Mouse (Mus musculus) B cell, adult 67 days (primary cell): ENCODE data around the gene Msh6. TPM values are rescaled to one million over a fixed set of nuclear protein-coding genes. Genes with fewer than 3 reads are reported as not detected.

Source experiments
- total RNA-seq, 2 experiments: library from RNA; stranded (reverse); gene quantifications; 4 replicates each; pipeline ENCODE4 v1.2.4; 2023

Msh6 gene
- total RNA-seq = 10 to 100 TPM; 28.1 to 30.9 TPM

DNA sequence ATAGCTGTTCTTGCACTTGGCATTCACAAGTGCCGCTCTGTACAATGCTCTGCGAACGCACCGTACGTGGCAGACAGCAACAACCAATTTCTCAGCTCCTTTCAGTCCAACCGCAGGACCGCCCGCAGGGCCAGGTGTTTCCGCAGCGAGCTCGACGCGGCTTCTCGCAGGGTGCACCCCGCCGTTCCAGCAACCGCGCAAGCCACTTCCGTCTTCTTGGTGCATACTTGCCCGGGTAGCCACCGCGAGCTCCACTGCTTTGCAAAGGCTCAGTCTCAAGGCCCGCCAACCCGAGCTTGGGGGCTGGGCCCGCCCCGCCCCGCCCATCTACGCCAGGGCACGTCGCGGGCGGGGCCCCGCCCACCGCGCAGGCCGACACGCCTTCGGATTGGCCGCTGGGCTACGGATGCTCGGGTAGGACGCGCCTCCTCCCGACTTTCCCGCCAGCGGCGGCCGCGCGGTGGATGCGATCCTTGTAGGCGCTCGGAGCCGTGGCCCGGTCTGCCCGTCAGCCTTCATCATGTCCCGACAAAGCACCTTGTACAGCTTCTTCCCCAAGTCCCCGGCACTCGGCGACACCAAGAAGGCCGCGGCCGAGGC is at the start of gene Msh6:
Gene Msh6 (plus strand): TSS at position 434 of the 600 bp plus-strand sequence.

Other genes with a start within 250 kb of the Msh6 start
- not detected for gene Kcnk12, start 177.1 kb upstream of the Msh6 start, total RNA-seq
- not detected for gene Rpl36-ps4, start 54.1 kb upstream of the Msh6 start, total RNA-seq
- 100 to 1,000 TPM; 156 to 162 TPM for gene Fbxo11, start 90.2 kb downstream of the Msh6 start, total RNA-seq